Mouse (Mus musculus) urinary bladder, postnatal 25 days (tissue): ENCODE data around the gene Npy.

Experiments
- DNase-seq: peaks from one replicate; pipeline ENCODE4 v3.0.0; 2022; ENCODE audit warnings: low spot score

Gene Npy

GRCm38 (mm10) chr6:49821961-49822870 lies at the start of gene Npy:
Npy (plus strand) TSS chr6:49822710.
- DNase-seq: peak; percentile 7

GRCm38 (mm10) chr6:49775006-49775405 lies 47.5 kb upstream of the Npy start:
- no peak for DNase-seq

GRCm38 (mm10) chr6:49778109-49778508 lies 44.4 kb upstream of the Npy start:
- DNase-seq: no peak

GRCm38 (mm10) chr6:49778729-49779128 lies 43.8 kb upstream of the Npy start:
- no peak for DNase-seq

GRCm38 (mm10) chr6:49779606-49780005 lies 42.9 kb upstream of the Npy start:
- DNase-seq: no peak

GRCm38 (mm10) chr6:49780846-49781400 lies 41.6 kb upstream of the Npy start:
- DNase-seq: no peak

- DNase-seq: no peak
Measured at GRCm38 (mm10) chr6:49781852-49782251, 40.7 kb upstream of the Npy start.

GRCm38 (mm10) chr6:49782679-49783078 lies 39.8 kb upstream of the Npy start:
- DNase-seq: no peak

- no peak for DNase-seq
Measured at GRCm38 (mm10) chr6:49792524-49792923, 30.0 kb upstream of the Npy start.

GRCm38 (mm10) chr6:49804105-49804504 lies 18.4 kb upstream of the Npy start:
- no peak for DNase-seq

GRCm38 (mm10) chr6:49808076-49808475 lies 14.4 kb upstream of the Npy start:
- no peak for DNase-seq

GRCm38 (mm10) chr6:49817183-49817582 lies 5.3 kb upstream of the Npy start:
- DNase-seq: no peak

- no peak for DNase-seq
Measured at GRCm38 (mm10) chr6:49817625-49818024, 4.9 kb upstream of the Npy start.

GRCm38 (mm10) chr6:49822871-49823230 lies 341 bp downstream of the Npy start:
- no peak for DNase-seq

- no peak for DNase-seq
Measured at GRCm38 (mm10) chr6:49823371-49823770, 861 bp downstream of the Npy start.

GRCm38 (mm10) chr6:49823821-49824220 lies 1.3 kb downstream of the Npy start:
- DNase-seq: no peak

- DNase-seq: no peak
Measured at GRCm38 (mm10) chr6:49831579-49831978, 9.1 kb downstream of the Npy start.

GRCm38 (mm10) chr6:49856830-49857229 lies 34.3 kb downstream of the Npy start:
- DNase-seq: no peak

- no peak for DNase-seq
Measured at GRCm38 (mm10) chr6:49867571-49867970, 45.1 kb downstream of the Npy start.

- DNase-seq: no peak
Measured at GRCm38 (mm10) chr6:49871071-49871470, 48.6 kb downstream of the Npy start.

GRCm38 (mm10) chr6:49873556-49873955 lies 51.0 kb downstream of the Npy start:
- DNase-seq: no peak

GRCm38 (mm10) chr6:49875160-49875559 lies 52.6 kb downstream of the Npy start:
- DNase-seq: no peak

GRCm38 (mm10) chr6:49875791-49876190 lies 53.3 kb downstream of the Npy start:
- DNase-seq: no peak
